ENCODE assay signal across 25 mouse cellular contexts in genomic region chr5:71170378-71170777, GRCm38 (mm10).
A peak's percentile ranks its signal among the peaks of the same experiment; 100 is the strongest.
DNase-seq lines count a peak whose midpoint lies in the region; ATAC-seq and TF ChIP-seq lines count a peak whose summit lies in the region.
"Had no signal": no experiment of that assay in that cellular context is flagged by ENCODE, and none has a peak within 500 bp of the region (broad histone marks: within the 10 kb centered on the region; RNA-seq: fewer than 3 reads in every experiment).

No protein-coding gene starts in this region.

- no peak overlapping the region for H3K27ac ChIP-seq in hindbrain, postnatal 0 days
- H3K27ac ChIP-seq in hindbrain, embryonic 16.5 days (ENCODE audit: low read depth, low read length), result no peak overlapping the region
- H3K27ac ChIP-seq: embryonic facial prominence, embryonic 13.5 days; heart, embryonic 13.5 days; hindbrain, embryonic 14.5 days; limb, embryonic 13.5 days; liver, embryonic 13.5 days; macrophage; midbrain, embryonic 10.5 days had no signal

- no peaks in the 10 kb centered on the region for H3K27me3 ChIP-seq in hindbrain, postnatal 0 days (ENCODE audit: insufficient read depth, low read length)
- H3K27me3 ChIP-seq in hindbrain, embryonic 16.5 days (replicated peaks; ENCODE audit: control insufficient read depth, insufficient read depth, low read length), result no peaks in the 10 kb centered on the region
- H3K27me3 ChIP-seq: embryonic facial prominence, embryonic 13.5 days; heart, embryonic 13.5 days; limb, embryonic 13.5 days; liver, embryonic 13.5 days had no signal

- no peaks in the 10 kb centered on the region for H3K4me1 ChIP-seq in hindbrain, postnatal 0 days (ENCODE audit: insufficient read depth, low read length)
- no peaks in the 10 kb centered on the region for H3K4me1 ChIP-seq in hindbrain, embryonic 16.5 days (ENCODE audit: control insufficient read depth, insufficient read depth, low read depth, low read length)
- H3K4me1 ChIP-seq: embryonic facial prominence, embryonic 13.5 days; heart, embryonic 13.5 days; limb, embryonic 13.5 days; liver, embryonic 13.5 days; midbrain, embryonic 10.5 days had no signal

- peak; percentile 6 for DNase-seq in hindbrain, postnatal 0 days (ENCODE audit: low spot score)
- DNase-seq in right cerebral cortex, adult 18-20 months, result peak; percentile 13
- DNase-seq in right cerebral cortex, postnatal 36 days (ENCODE audit: low spot score in 2 of 2), result no peak
- peak; percentile 38 for DNase-seq in layer of hippocampus, adult 9-11 months
- DNase-seq in telencephalon, adult 2 months (ENCODE audit: low read depth, low spot score), result peak; percentile 44
- DNase-seq in heart, postnatal 36 days, result no peak
- DNase-seq in lung, postnatal 25 days (ENCODE audit: low spot score), result no peak
- DNase-seq: B cell, adult 2 months; cerebellum, adult 9-11 months; gastrocnemius, postnatal 10 days; heart, adult 18-20 months; kidney, postnatal 4 days; liver, embryonic 13.5 days; lung, embryonic 14.5 days; retina, postnatal 1 day; thymus, adult 18-20 months; thymus, postnatal 4 days had no signal

- no peak overlapping the region for H3K9ac ChIP-seq in hindbrain, postnatal 0 days (replicated peaks; ENCODE audit: low read length)
- H3K9ac ChIP-seq in hindbrain, embryonic 16.5 days (ENCODE audit: low read depth, low read length), result no peak overlapping the region
- H3K9ac ChIP-seq: embryonic facial prominence, embryonic 13.5 days; heart, embryonic 13.5 days; hindbrain, embryonic 14.5 days; limb, embryonic 13.5 days; liver, embryonic 13.5 days; lung, embryonic 14.5 days had no signal

- H3K4me3 ChIP-seq in hindbrain, postnatal 0 days (ENCODE audit: low read length), result no peak overlapping the region
- H3K4me3 ChIP-seq in hindbrain, embryonic 16.5 days (ENCODE audit: low read length), result no peak overlapping the region
- H3K4me3 ChIP-seq: embryonic facial prominence, embryonic 13.5 days; heart, embryonic 13.5 days; limb, embryonic 13.5 days; liver, embryonic 13.5 days; midbrain, embryonic 10.5 days had no signal

- H3K4me2 ChIP-seq in hindbrain, postnatal 0 days (ENCODE audit: low read depth, low read length), result no peak overlapping the region
- no peak overlapping the region for H3K4me2 ChIP-seq in hindbrain, embryonic 16.5 days (ENCODE audit: low read length)
- H3K4me2 ChIP-seq: embryonic facial prominence, embryonic 13.5 days; heart, embryonic 13.5 days; hindbrain, embryonic 14.5 days; limb, embryonic 13.5 days; liver, embryonic 13.5 days; lung, embryonic 14.5 days had no signal

- TF ChIP-seq CTCF in hindbrain, postnatal 0 days (IDR thresholded peaks at IDR 0.05; ENCODE audit: low read depth), result no peak

- intact Hi-C loops in heart, postnatal 36 days (cut with DNase I), result no loop called here

- H3K9me3 ChIP-seq in hindbrain, postnatal 0 days (ENCODE audit: low read length), result no peaks in the 10 kb centered on the region
- no peaks in the 10 kb centered on the region for H3K9me3 ChIP-seq in hindbrain, embryonic 16.5 days (ENCODE audit: control insufficient read depth, low read length)
- H3K9me3 ChIP-seq: embryonic facial prominence, embryonic 13.5 days; heart, embryonic 13.5 days; limb, embryonic 13.5 days; midbrain, embryonic 10.5 days had no signal

- no peaks in the 10 kb centered on the region for H3K36me3 ChIP-seq in hindbrain, postnatal 0 days (ENCODE audit: insufficient read depth, low read length)
- no peaks in the 10 kb centered on the region for H3K36me3 ChIP-seq in hindbrain, embryonic 16.5 days (ENCODE audit: control insufficient read depth, insufficient read depth, low read length)
- H3K36me3 ChIP-seq: embryonic facial prominence, embryonic 13.5 days; heart, embryonic 13.5 days; limb, embryonic 13.5 days; liver, embryonic 13.5 days; midbrain, embryonic 10.5 days had no signal

- 43% methylated on average over 4 of the region's 4 CpGs for WGBS in hindbrain, postnatal 0 days
- 61% methylated on average over 4 of the region's 4 CpGs for WGBS in hindbrain, embryonic 16.5 days

- ATAC-seq in hindbrain, postnatal 0 days, result no peak
- no peak for ATAC-seq in hindbrain, embryonic 16.5 days
- ATAC-seq: intestine, embryonic 16.5 days had no signal

Comparison
In these comparisons a context has a peak if more than half of its experiments do, and no peak if none do; other contexts are left out.
1. DNase-seq: peak in hindbrain, postnatal 0 days (single experiment), right cerebral cortex, adult 18-20 months (single experiment), layer of hippocampus, adult 9-11 months (single experiment) and telencephalon, adult 2 months (single experiment); none in right cerebral cortex, postnatal 36 days (0 of 2), heart, postnatal 36 days (0 of 2) and lung, postnatal 25 days (single experiment).